Mouse (Mus musculus): Measurements from ENCODE around the gene Nceh1. TPM values are rescaled to one million over a fixed set of nuclear protein-coding genes. Genes with fewer than 3 reads are reported as not detected.

The Nceh1 gene
- polyA plus RNA-seq, 1 experiment = 49.9 TPM

- no peak for DNase-seq (ENCODE audit: extremely low spot score in 1 of 2, low spot score in 1 of 2)
These were observed 134.0 kb downstream of the Nceh1 start, which contains the start of gene Tnfsf10 for GRCm38 (mm10) chr3:27316559-27317287. Gene Tnfsf10, plus strand, starts transcription at chr3:27317028.

GRCm38 (mm10) chr3:27317288-27318024, 134.7 kb downstream of the Nceh1 start:
- peak in 1 of 2 experiments; percentile 10 for DNase-seq (ENCODE audit: extremely low spot score in 1 of 2, low spot score in 1 of 2)

- no peak for DNase-seq (ENCODE audit: extremely low spot score in 1 of 2, low spot score in 1 of 2)
These were observed 136.9 kb downstream of the Nceh1 start for GRCm38 (mm10) chr3:27319650-27320049.

GRCm38 (mm10) chr3:27320613-27321495, 138.1 kb downstream of the Nceh1 start:
- no peak for DNase-seq (ENCODE audit: extremely low spot score in 1 of 2, low spot score in 1 of 2)

- no peak for DNase-seq (ENCODE audit: extremely low spot score in 1 of 2, low spot score in 1 of 2)
These were observed 139.8 kb downstream of the Nceh1 start for GRCm38 (mm10) chr3:27322591-27322990.

GRCm38 (mm10) chr3:27323551-27323950, 140.8 kb downstream of the Nceh1 start:
- DNase-seq (ENCODE audit: extremely low spot score in 1 of 2, low spot score in 1 of 2) = no peak

GRCm38 (mm10) chr3:27326633-27327191, 143.9 kb downstream of the Nceh1 start:
- DNase-seq (ENCODE audit: extremely low spot score in 1 of 2, low spot score in 1 of 2) = no peak

GRCm38 (mm10) chr3:27330706-27331105, 147.9 kb downstream of the Nceh1 start:
- no peak for DNase-seq (ENCODE audit: extremely low spot score in 1 of 2, low spot score in 1 of 2)

Other genes with a start within 250 kb of the Nceh1 start
- gene Ect2, start 29.1 kb upstream of the Nceh1 start, polyA plus RNA-seq (2012; rRNA removed) = 0.69 and 0.80 TPM in 2 replicates
- gene Tnfsf10, start 134.1 kb downstream of the Nceh1 start, polyA plus RNA-seq (2012; rRNA removed) = 2.0 and 2.2 TPM in 2 replicates
- 0.02 TPM in 1 of 2 replicates, not detected in the other for gene Ghsr, start 188.4 kb downstream of the Nceh1 start, polyA plus RNA-seq (2012; rRNA removed)